Mouse (Mus musculus) inflammation-experienced regulatory T-cells (primary cell): ENCODE measurements around the gene Secisbp2l. TPM values are rescaled to one million over a fixed set of nuclear protein-coding genes. Genes with fewer than 3 reads are reported as not detected.

ENCODE experiments used
- polyA plus RNA-seq, 2 experiments: library from polyadenylated mRNA; unstranded; fragments of 100-300 nt; shearing (Covaris generic); gene quantifications; one replicate each; pipeline ENCODE4 v1.2.1; 2017

Secisbp2l gene
- 10 to 100 TPM; 37.7 to 39.3 TPM for polyA plus RNA-seq

GRCm38 (mm10) chr2:125782719-125783109 is at the start of gene Secisbp2l:
Secisbp2l (minus strand) TSS chr2:125782870.

GRCm38 (mm10) chr2:125724086-125724430 is 58.6 kb downstream of the Secisbp2l start, which contains the start of gene Shc4:
Shc4 (minus strand) TSS chr2:125724148.

Other genes starting within 250 kb of the Secisbp2l start
- gene Cep152, start 157.8 kb downstream of the Secisbp2l start, polyA plus RNA-seq, result 10 to 100 TPM; 10.1 to 12.2 TPM
- 10 to 100 TPM; 40.0 to 58.9 TPM for gene Eid1, start 109.8 kb downstream of the Secisbp2l start, polyA plus RNA-seq
- 1 to 10 TPM in 1 of 2 experiments, under 1 TPM in 1; 0.66 to 2.1 TPM for gene Shc4, start 58.7 kb downstream of the Secisbp2l start, polyA plus RNA-seq
- 10 to 100 TPM; 31.3 to 33.3 TPM for gene Galk2, start 76.2 kb upstream of the Secisbp2l start, polyA plus RNA-seq
- 10 to 100 TPM; 42.6 to 49.2 TPM for gene Cops2, start 76.3 kb upstream of the Secisbp2l start, polyA plus RNA-seq